Mouse (Mus musculus) heart, postnatal 0 days (tissue): ENCODE measurements around the gene Dhx37. TPM values are rescaled to one million over a fixed set of nuclear protein-coding genes. Genes with fewer than 3 reads are reported as not detected.

Experiments
- ATAC-seq: fragments of 200-750 bp; cut with Nextera tagmentation; 2 replicates; pipeline ENCODE4 v1.8.0; 2017; ENCODE audit warnings: low read depth, moderate number of reproducible peaks, moderate library complexity; ENCODE audit not compliant: insufficient read depth
- DNase-seq: peaks from one replicate; pipeline ENCODE4 v3.0.0-alpha.2; 2016; ENCODE audit warnings: low spot score
- H3K27ac ChIP-seq: fragments of 300-500 bp; sonication (generic); 2 replicates; pipeline ENCODE4 v1.5.1; 2014; ENCODE audit warnings: low read depth, mild to moderate bottlenecking
- H3K27me3 ChIP-seq: fragments of 300-500 bp; sonication (generic); 2 replicates; pipeline ENCODE4 v1.6.1; 2014; ENCODE audit warnings: low read length, mixed read lengths; ENCODE audit not compliant: control insufficient read depth, insufficient read depth
- H3K36me3 ChIP-seq: fragments of 300-500 bp; sonication (generic); replicated peaks from 2 replicates; pipeline ENCODE4 v1.6.1; 2014; ENCODE audit warnings: low read length, mixed read lengths; ENCODE audit not compliant: control insufficient read depth, insufficient read depth
- H3K4me1 ChIP-seq: fragments of 300-500 bp; sonication (generic); 2 replicates; pipeline ENCODE4 v1.6.1; 2014; ENCODE audit warnings: antibody characterized with exemption; ENCODE audit not compliant: control insufficient read depth, insufficient read depth
- H3K4me2 ChIP-seq: fragments of 300-500 bp; sonication (generic); 2 replicates; pipeline ENCODE4 v1.6.1; 2014; ENCODE audit warnings: low read depth, mild to moderate bottlenecking, low read length, moderate library complexity
- H3K4me3 ChIP-seq: fragments of 300-500 bp; sonication (generic); 2 replicates; pipeline ENCODE4 v1.5.1; 2014; ENCODE audit warnings: low read depth, low read length
- H3K9ac ChIP-seq: fragments of 300-500 bp; sonication (generic); replicated peaks from 2 replicates; pipeline ENCODE4 v1.6.1; 2014; ENCODE audit warnings: low read depth, low read length, mixed read lengths
- H3K9me3 ChIP-seq: fragments of 300-500 bp; sonication (generic); replicated peaks from 2 replicates; pipeline ENCODE4 v1.6.1; 2016; ENCODE audit warnings: low read length; ENCODE audit not compliant: control insufficient read depth
- CTCF ChIP-seq: IDR thresholded peaks from 2 replicates; pipeline ENCODE4 v1.5.1; 2016; ENCODE audit warnings: antibody characterized with exemption, control low read depth, low read depth
- EP300 ChIP-seq: IDR thresholded peaks from 2 replicates; pipeline ENCODE4 v1.6.1; 2016; ENCODE audit warnings: antibody characterized with exemption, low read depth
- WGBS: fragments of 180-500 bp; shearing (Covaris S2); extraction: QIAGEN DNeasy Blood & Tissue Kit; methylation state at CpG from one replicate; pipeline ENCODE4 v1.1.7; 2014; 5-methylcytosine and 5-hydroxymethylcytosine counted together
- polyA plus RNA-seq: library from polyadenylated mRNA; unstranded; fragments of >200 nt; fragmentation: Nextera tagmentation; extraction: Ambion mirVana; gene quantifications from 2 replicates; pipeline ENCODE4 v1.2.1, GENCODE M21; 2015
- total RNA-seq: library from RNA; depleted of rRNA; stranded (reverse); fragments of >200 nt; gene quantifications from 2 replicates; pipeline ENCODE4 v1.2.3, GENCODE M21; 2014; ENCODE audit warnings: low replicate concordance

Gene Dhx37
- total and polyA plus RNA-seq, 2 experiments from 2014 or later, result 5.9 to 6.8 TPM

GRCm38 (mm10) chr5:125461868-125462445 lies 28.0 kb upstream of the Dhx37 start:
- Histone ChIP-seq H3K9me3 (no peaks in the 10 kb centered on the region), H3K4me1 (0 out of 2 replicates have a peak, but pooled peaks cover 5% of the 10 kb centered on the region), H3K27me3 (no peaks in the 10 kb centered on the region), H3K27ac (no peak overlapping the region), H3K9ac (no peak overlapping the region), H3K36me3 (no peaks in the 10 kb centered on the region), H3K4me3 (no peak overlapping the region), H3K4me2 (no peak overlapping the region)
- ATAC-seq, result no peak
- TF ChIP-seq EP300, result no peak
- peak; percentile 66 for TF ChIP-seq CTCF
- 27% methylated on average over 10 of the region's 10 CpGs for WGBS
- DNase-seq, result no peak

DNA sequence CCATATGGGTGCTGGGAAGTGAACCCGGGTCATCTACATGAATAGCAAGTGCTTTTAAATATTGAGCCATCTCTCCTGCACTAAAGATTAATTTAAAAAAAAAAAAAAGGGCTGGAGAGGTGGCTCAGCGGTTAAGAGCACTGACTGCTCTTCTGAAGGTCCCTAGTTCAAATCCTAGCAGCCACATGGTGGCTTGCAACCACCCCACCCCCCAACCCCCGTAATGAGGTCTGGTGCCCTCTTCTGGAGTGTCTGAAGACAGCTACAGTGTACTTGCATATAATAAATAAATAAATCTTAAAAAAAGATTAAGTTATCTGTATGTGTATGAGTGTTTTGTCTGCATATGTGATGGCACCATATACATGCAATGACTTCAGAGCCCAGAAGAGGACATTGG lies 26.7 kb upstream of the Dhx37 start:
- WGBS, result 80% methylated on average over 3 of the region's 3 CpGs
- Histone ChIP-seq H3K9ac (no peak overlapping the region), H3K4me3 (no peak overlapping the region), H3K9me3 (no peaks in the 10 kb centered on the region), H3K4me2 (no peak overlapping the region), H3K36me3 (peaks cover 7% of the 10 kb centered on the region; the same call in 1 of the 2 replicates), H3K27me3 (no peaks in the 10 kb centered on the region), H3K4me1 (0 out of 2 replicates have a peak, but pooled peaks cover 5% of the 10 kb centered on the region), H3K27ac (no peak overlapping the region)
- TF ChIP-seq EP300, result no peak
- TF ChIP-seq CTCF, result no peak; the same call in 1 of the 2 replicates
- ATAC-seq (no peak), DNase-seq (no peak)

DNA sequence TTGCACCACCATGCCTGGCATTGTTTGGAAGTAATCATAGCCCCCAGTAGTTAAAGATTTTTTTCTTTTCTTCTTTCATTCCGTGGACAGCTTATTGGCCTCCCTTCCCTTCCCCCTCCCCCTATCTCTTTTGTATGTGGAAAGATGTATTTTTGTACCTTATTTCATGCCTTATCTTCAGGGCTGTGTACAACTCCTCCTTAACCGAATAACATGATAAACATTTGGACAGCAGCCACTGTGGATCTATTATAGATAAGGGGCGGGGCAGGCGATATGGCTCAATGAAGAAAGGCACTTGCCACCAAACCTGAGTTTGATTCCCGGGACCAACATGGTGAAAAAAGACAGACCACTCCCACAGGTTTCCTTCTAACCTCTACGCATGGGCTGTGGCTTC lies 23.6 kb upstream of the Dhx37 start:
- Histone ChIP-seq H3K4me1 (no peaks in the 10 kb centered on the region), H3K27ac (no peak overlapping the region), H3K4me3 (no peak overlapping the region), H3K9me3 (no peaks in the 10 kb centered on the region), H3K4me2 (no peak overlapping the region), H3K27me3 (no peaks in the 10 kb centered on the region), H3K9ac (no peak overlapping the region), H3K36me3 (peaks cover 29% of the 10 kb centered on the region)
- ATAC-seq (no peak), DNase-seq (no peak)
- TF ChIP-seq CTCF (no peak), EP300 (no peak)
- 74% methylated on average over 6 of the region's 6 CpGs for WGBS

DNA sequence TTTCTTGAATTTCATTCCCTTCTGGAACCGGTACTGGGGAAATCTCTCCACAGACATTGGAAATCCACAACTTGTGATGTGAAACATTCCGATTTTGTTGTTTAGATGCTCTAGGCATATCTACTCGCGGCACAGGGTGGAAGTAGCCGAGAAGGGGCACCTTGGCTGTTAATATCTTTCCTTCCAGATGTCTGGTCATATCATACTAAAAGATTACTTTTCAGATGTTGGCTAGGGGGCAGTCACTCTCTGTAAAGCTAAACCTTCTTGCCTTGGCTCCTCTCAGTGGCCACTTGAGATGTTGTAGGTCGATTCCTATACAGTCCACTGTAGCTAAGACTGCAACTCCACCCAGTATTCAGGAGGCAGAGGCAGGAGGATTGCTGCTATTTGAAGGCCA lies 22.2 kb upstream of the Dhx37 start:
- no peak for TF ChIP-seq EP300
- TF ChIP-seq CTCF, result no peak
- 83% methylated on average over 6 of the region's 6 CpGs for WGBS

GRCm38 (mm10) chr5:125452573-125452972 lies 18.7 kb upstream of the Dhx37 start:
- 83% methylated on average over 9 of the region's 9 CpGs for WGBS
- ATAC-seq (no peak), DNase-seq (no peak)
- TF ChIP-seq CTCF, result no peak
- no peak for TF ChIP-seq EP300
- H3K9me3 ChIP-seq, result no peaks in the 10 kb centered on the region
- H3K9ac ChIP-seq, result no peak overlapping the region
- H3K36me3 ChIP-seq, result peaks cover 37% of the 10 kb centered on the region
- H3K27me3 ChIP-seq, result no peaks in the 10 kb centered on the region
- no peak overlapping the region for H3K27ac ChIP-seq
- no peak overlapping the region for H3K4me3 ChIP-seq
- peaks cover 6% of the 10 kb centered on the region; the same call in 1 of the 2 replicates for H3K4me1 ChIP-seq
- no peak overlapping the region for H3K4me2 ChIP-seq

More for the DNA sequence above, 22.2 kb upstream of the Dhx37 start:
- Histone ChIP-seq H3K27me3 (no peaks in the 10 kb centered on the region), H3K4me3 (no peak overlapping the region), H3K9me3 (no peaks in the 10 kb centered on the region), H3K9ac (no peak overlapping the region), H3K4me1 (no peaks in the 10 kb centered on the region), H3K36me3 (peaks cover 37% of the 10 kb centered on the region), H3K27ac (no peak overlapping the region), H3K4me2 (no peak overlapping the region)
- ATAC-seq, result no peak
- no peak for DNase-seq

GRCm38 (mm10) chr5:125449306-125449705 lies 15.4 kb upstream of the Dhx37 start:
- no peaks in the 10 kb centered on the region for H3K9me3 ChIP-seq
- DNase-seq (no peak), ATAC-seq (no peak)
- H3K27ac ChIP-seq, result no peak overlapping the region
- H3K4me1 ChIP-seq, result peaks cover 6% of the 10 kb centered on the region; the same call in 1 of the 2 replicates
- no peak for TF ChIP-seq CTCF
- no peak for TF ChIP-seq EP300
- no peak overlapping the region for H3K4me3 ChIP-seq
- no peak overlapping the region for H3K4me2 ChIP-seq
- peaks cover 18% of the 10 kb centered on the region for H3K36me3 ChIP-seq
- H3K27me3 ChIP-seq, result no peaks in the 10 kb centered on the region
- WGBS, result 49% methylated on average over 5 of the region's 5 CpGs
- H3K9ac ChIP-seq, result no peak overlapping the region
